Mouse (Mus musculus) myocyte (in vitro differentiated cells): Measurements from ENCODE around the gene Dhcr24.

Source experiments
- E2F4 ChIP-seq: IDR thresholded peaks from one replicate; pipeline ENCODE4 v1.6.1; 2011; ENCODE audit warnings: mild to moderate bottlenecking, control low read depth, moderate library complexity; ENCODE audit not compliant: insufficient read depth
- MAX ChIP-seq: IDR thresholded peaks from one replicate; pipeline ENCODE4 v1.6.1; 2011; ENCODE audit warnings: low read depth, mild to moderate bottlenecking, control low read depth
- MYOD1 ChIP-seq, 3 experiments: IDR thresholded peaks; one replicate each; pipeline ENCODE4 v1.6.1; 2011; ENCODE audit warnings: control low read depth in 2 of 3, low read depth in 2 of 3, mild to moderate bottlenecking in 2 of 3, moderate library complexity in 1 of 3; ENCODE audit not compliant: insufficient read length in 2 of 3, control insufficient read depth in 1 of 3
- MYOG ChIP-seq, 3 experiments: IDR thresholded peaks; one replicate each; pipeline ENCODE4 v1.6.1; 2011; ENCODE audit warnings: control low read depth in 2 of 3, low read depth in 2 of 3, mild to moderate bottlenecking in 2 of 3; ENCODE audit not compliant: insufficient read length in 2 of 3, control insufficient read depth in 1 of 3, insufficient read depth in 1 of 3
- POLR2A ChIP-seq: IDR thresholded peaks from one replicate; pipeline ENCODE4 v1.6.1; 2011; ENCODE audit warnings: low read depth, mild to moderate bottlenecking, control low read depth, moderate library complexity; ENCODE audit not compliant: insufficient read length
- POLR2AphosphoS2 ChIP-seq: IDR thresholded peaks from one replicate; pipeline ENCODE4 v1.6.1; 2011; ENCODE audit warnings: low read depth, control low read depth; ENCODE audit not compliant: insufficient read length
- SRF ChIP-seq: IDR thresholded peaks from one replicate; pipeline ENCODE4 v1.6.1; 2011; ENCODE audit warnings: low read depth; ENCODE audit not compliant: control insufficient read depth, insufficient read length
- TCF12 ChIP-seq: IDR thresholded peaks from one replicate; pipeline ENCODE4 v1.6.1; 2011; ENCODE audit warnings: mild to moderate bottlenecking, control low read depth; ENCODE audit not compliant: poor library complexity, insufficient read depth, severe bottlenecking
- TCF3 ChIP-seq: IDR thresholded peaks from one replicate; pipeline ENCODE4 v1.6.1; 2011; ENCODE audit warnings: low read depth, control low read depth; ENCODE audit not compliant: insufficient read length
- USF1 ChIP-seq: IDR thresholded peaks from one replicate; pipeline ENCODE4 v1.6.1; 2011; ENCODE audit warnings: low read depth, mild to moderate bottlenecking, control low read depth, moderate library complexity

DNA sequence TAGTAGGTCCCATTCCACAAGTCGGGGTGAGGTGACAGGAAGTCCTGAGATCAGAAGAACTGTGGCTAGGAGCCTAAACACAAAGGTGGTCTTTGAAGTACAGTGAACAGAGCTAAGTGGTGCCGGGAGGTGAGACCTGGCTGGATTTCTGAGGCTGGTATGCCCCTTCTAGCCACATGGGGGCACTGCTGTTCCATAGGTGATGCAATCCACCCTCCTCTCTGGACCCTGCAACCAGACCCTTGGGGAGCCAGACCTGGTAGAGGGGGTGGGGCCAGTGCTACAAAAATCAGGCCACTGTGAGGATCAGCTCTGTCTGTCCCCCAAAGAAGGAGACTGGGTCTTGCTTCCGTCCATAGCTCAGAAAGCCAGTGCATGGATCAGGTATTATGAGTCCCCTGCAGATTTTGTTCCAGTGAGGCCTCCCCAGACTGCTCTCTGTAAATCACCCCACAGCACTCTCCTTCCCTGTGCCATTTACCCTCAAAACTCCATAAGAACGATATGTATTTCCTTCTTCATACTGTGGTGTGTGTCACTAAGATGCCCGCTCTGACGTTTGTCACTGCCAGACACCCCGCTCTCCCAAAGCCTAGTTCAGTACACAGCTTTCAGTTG lies 53.5 kb downstream of the Dhcr24 start:
- no peak for TF ChIP-seq POLR2A
- TF ChIP-seq TCF3 = no peak
- TF ChIP-seq POLR2AphosphoS2 = no peak
- TF ChIP-seq USF1 = no peak
- no peak for TF ChIP-seq TCF12
- TF ChIP-seq MAX = no peak
- TF ChIP-seq MYOD1 (IDR thresholded peaks at IDR 0.05; ENCODE audit: control insufficient read depth in 1 of 3, insufficient read length in 2 of 3, low read depth in 2 of 3) = no peak
- no peak for TF ChIP-seq SRF
- no peak for TF ChIP-seq E2F4
- TF ChIP-seq MYOG (IDR thresholded peaks at IDR 0.05; ENCODE audit: control insufficient read depth in 1 of 3, insufficient read depth in 1 of 3, insufficient read length in 2 of 3, low read depth in 2 of 3) = no peak
